Mouse (Mus musculus) liver, embryonic 14.5 days (tissue): ENCODE data around the gene Emc7.

Experiments
- CTCF ChIP-seq: IDR thresholded peaks from 2 replicates; pipeline ENCODE4 v1.5.1; 2016; ENCODE audit warnings: antibody characterized with exemption, low read depth, control low read depth
- EP300 ChIP-seq: IDR thresholded peaks from 2 replicates; pipeline ENCODE4 v1.6.1; 2016; ENCODE audit warnings: antibody characterized with exemption, low read depth

GRCm38 (mm10) chr2:112518541-112518940, 63.7 kb downstream of the Emc7 start:
- TF ChIP-seq CTCF (peak; percentile 40), EP300 (no peak)
